Mouse (Mus musculus) frontal cortex, postnatal 25 days (tissue): ENCODE measurements around the gene Bcar1.

Experiments used
- DNase-seq, 2 experiments: peaks; one replicate each; pipeline ENCODE4 v3.0.0; 2022; ENCODE audit warnings: low spot score in 2 of 2

Bcar1 gene

GRCm38 (mm10) chr8:111743792-111744696 lies at the start of gene Bcar1:
Gene Bcar1, minus strand, starts transcription at chr8:111743809.
- DNase-seq: peak in 1 of 2 experiments; percentile 57

GRCm38 (mm10) chr8:111789639-111790038 lies 46.0 kb upstream of the Bcar1 start:
- no peak for DNase-seq

GRCm38 (mm10) chr8:111789200-111789599 lies 45.6 kb upstream of the Bcar1 start:
- DNase-seq: no peak

- DNase-seq: no peak
Observed at GRCm38 (mm10) chr8:111788497-111788896, 44.9 kb upstream of the Bcar1 start.

GRCm38 (mm10) chr8:111788085-111788484 lies 44.5 kb upstream of the Bcar1 start:
- DNase-seq: no peak

GRCm38 (mm10) chr8:111787683-111788082 lies 44.1 kb upstream of the Bcar1 start:
- no peak for DNase-seq

- no peak for DNase-seq
Observed at GRCm38 (mm10) chr8:111786701-111787588, 43.3 kb upstream of the Bcar1 start.

GRCm38 (mm10) chr8:111786116-111786515 lies 42.5 kb upstream of the Bcar1 start:
- no peak for DNase-seq

- DNase-seq: no peak
Observed at GRCm38 (mm10) chr8:111782671-111783394, 39.2 kb upstream of the Bcar1 start.

GRCm38 (mm10) chr8:111782161-111782560 lies 38.6 kb upstream of the Bcar1 start:
- no peak for DNase-seq

- no peak for DNase-seq
Observed at GRCm38 (mm10) chr8:111780697-111781424, 37.3 kb upstream of the Bcar1 start.

GRCm38 (mm10) chr8:111779690-111780089 lies 36.1 kb upstream of the Bcar1 start:
- DNase-seq: no peak

GRCm38 (mm10) chr8:111778801-111779200 lies 35.2 kb upstream of the Bcar1 start:
- DNase-seq: no peak

- DNase-seq: no peak
Observed at GRCm38 (mm10) chr8:111776492-111776891, 32.9 kb upstream of the Bcar1 start.

GRCm38 (mm10) chr8:111775766-111776165 lies 32.2 kb upstream of the Bcar1 start:
- DNase-seq: no peak

GRCm38 (mm10) chr8:111773476-111773875 lies 29.9 kb upstream of the Bcar1 start:
- DNase-seq: no peak

- no peak for DNase-seq
Observed at GRCm38 (mm10) chr8:111773057-111773456, 29.4 kb upstream of the Bcar1 start.

GRCm38 (mm10) chr8:111772083-111772482 lies 28.5 kb upstream of the Bcar1 start:
- no peak for DNase-seq

GRCm38 (mm10) chr8:111771625-111772020 lies 28.0 kb upstream of the Bcar1 start:
- DNase-seq: no peak

- DNase-seq: no peak
Observed at GRCm38 (mm10) chr8:111770958-111771624, 27.5 kb upstream of the Bcar1 start.
